In the genomic region with DNA sequence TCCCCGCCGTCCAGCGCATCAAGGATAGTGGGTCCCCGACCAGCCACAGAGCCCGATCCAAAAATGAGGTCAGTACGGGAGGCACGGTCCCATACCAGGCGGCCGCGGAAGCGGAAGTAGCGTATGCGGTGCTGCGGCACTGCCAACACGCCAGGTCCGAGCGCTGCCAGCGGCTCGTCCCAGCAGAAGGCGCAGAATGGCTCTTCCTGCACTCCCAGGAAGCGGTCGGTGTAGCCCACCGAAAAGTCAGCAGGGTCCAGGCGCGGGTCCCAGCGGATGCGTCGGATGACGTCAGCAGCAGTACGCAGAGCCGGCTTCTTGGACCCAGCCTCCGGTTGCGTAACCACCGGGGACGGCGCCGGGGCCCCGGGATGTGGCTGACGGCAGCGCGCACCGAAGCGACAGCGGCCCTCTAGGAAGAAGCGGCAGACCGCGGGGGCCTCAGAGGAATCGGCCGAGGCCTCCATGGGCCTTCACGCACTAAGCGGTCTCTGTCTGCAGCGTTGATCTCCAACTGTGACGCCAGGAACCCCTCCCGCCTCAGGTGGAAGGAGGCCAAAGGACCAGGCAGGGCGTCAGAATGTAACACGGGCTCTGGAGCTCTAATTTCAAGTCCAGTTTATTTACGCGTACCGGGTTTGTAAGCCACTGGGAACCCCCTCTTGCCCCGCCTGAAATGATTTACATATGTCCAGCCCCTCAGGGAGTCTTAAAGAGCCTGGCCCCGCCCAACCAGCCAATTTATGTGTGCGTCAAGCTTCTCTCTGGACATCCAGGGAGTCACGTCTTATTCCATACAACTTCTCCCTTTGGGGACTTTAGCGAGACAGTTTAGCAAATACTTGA, we compare ENCODE assay signal across 8 mouse cellular contexts. TPM values are rescaled to one million over a fixed set of nuclear protein-coding genes. Genes with fewer than 3 reads are reported as not detected.
A peak's percentile ranks its signal among the peaks of the same experiment; 100 is the strongest.
DNase-seq lines count a peak whose midpoint lies in the region; ATAC-seq lines count a peak whose summit lies in the region.

No protein-coding gene starts in this region.

- H3K27me3 ChIP-seq in hindbrain, embryonic 12.5 days: peaks cover 26% of the 10 kb centered on the region

- ATAC-seq in hindbrain, embryonic 12.5 days (ENCODE audit: low FRiP score): peak; percentile 69

- peak overlapping the region; percentile 80 for H3K4me2 ChIP-seq in hindbrain, embryonic 12.5 days (replicated peaks)

- no peaks in the 10 kb centered on the region for H3K9me3 ChIP-seq in hindbrain, embryonic 12.5 days (replicated peaks)

- H3K27ac ChIP-seq in hindbrain, embryonic 12.5 days: peak overlapping the region; percentile 84

- peak overlapping the region; percentile 74 for H3K9ac ChIP-seq in hindbrain, embryonic 12.5 days

- WGBS in hindbrain, embryonic 12.5 days: under 1% methylated on average over 64 of the region's 64 CpGs

- H3K4me3 ChIP-seq in hindbrain, embryonic 12.5 days: peak overlapping the region; percentile 67

- H3K4me1 ChIP-seq in hindbrain, embryonic 12.5 days: peaks cover 31% of the 10 kb centered on the region

- peak; percentile 86 for DNase-seq in Muller cell, postnatal 12 days (ENCODE audit: inconsistent ontology term)
- peak; percentile 93 for DNase-seq in cerebellum, adult 9-11 months
- peak; percentile 78 to 84 for DNase-seq in frontal cortex, postnatal 10 days (ENCODE audit: low spot score in 2 of 2)
- peak; percentile 88 to 89 for DNase-seq in layer of hippocampus, postnatal 36 days
- DNase-seq in lung, postnatal 25 days (ENCODE audit: low spot score): peak; percentile 84
- DNase-seq in retina, embryonic 14.5 days (ENCODE audit: low spot score): peak; percentile 71
- peak; percentile 73 to 81 for DNase-seq in thymus, postnatal 36 days

- H3K36me3 ChIP-seq in hindbrain, embryonic 12.5 days: peaks cover 41% of the 10 kb centered on the region

RNA-seq across cellular contexts. Expression of a gene that starts 0.7 kb away (rescaled TPM):
- 3.6 and 4.3 TPM in 2 replicates for polyA plus RNA-seq in hindbrain, embryonic 12.5 days (2016; fragmentation: Nextera tagmentation; extraction: Ambion mirVana)
- 1 to 10 TPM; 5.5 to 5.9 TPM for total RNA-seq in layer of hippocampus, postnatal 36 days (2021)

RNA-seq across cellular contexts. Expression of a gene that starts 12.6 kb away (rescaled TPM):
- 115 and 118 TPM in 2 replicates for polyA plus RNA-seq in hindbrain, embryonic 12.5 days (2016; fragmentation: Nextera tagmentation; extraction: Ambion mirVana)
- total RNA-seq in layer of hippocampus, postnatal 36 days (2021): 100 to 1,000 TPM; 154 to 191 TPM

RNA-seq across cellular contexts. Expression of a gene that starts 15.2 kb away (rescaled TPM):
- 24.2 and 25.7 TPM in 2 replicates for polyA plus RNA-seq in hindbrain, embryonic 12.5 days (2016; fragmentation: Nextera tagmentation; extraction: Ambion mirVana)
- total RNA-seq in layer of hippocampus, postnatal 36 days (2021): 1 to 10 TPM in 1 of 2 experiments, under 1 TPM in 1; 0.95 to 1.1 TPM

RNA-seq across cellular contexts. Expression of a gene that starts 30.2 kb away (rescaled TPM):
- 108 and 110 TPM in 2 replicates for polyA plus RNA-seq in hindbrain, embryonic 12.5 days (2016; fragmentation: Nextera tagmentation; extraction: Ambion mirVana)
- total RNA-seq in layer of hippocampus, postnatal 36 days (2021): 100 to 1,000 TPM; 554 to 570 TPM

Comparison
In these comparisons a context has a peak if more than half of its experiments do, and no peak if none do; other contexts are left out.
1. Peak in every context shown above with its lines: DNase-seq, ATAC-seq, H3K4me3 ChIP-seq and H3K27ac ChIP-seq.